Mouse (Mus musculus) bone marrow macrophage, adult 2 months (primary cell): Measurements from ENCODE around the gene Syt15. TPM values are rescaled to one million over a fixed set of nuclear protein-coding genes. Genes with fewer than 3 reads are reported as not detected.
"Not testable (repeated sequence)": the region's sequence is repeated elsewhere in the genome, so short reads cannot be mapped to it uniquely, and the experiment has no call there.

Experiments used
- H3K27ac ChIP-seq: 2 replicates; pipeline ENCODE4 v1.5.1; 2012; ENCODE audit warnings: low read depth, low read length; ENCODE audit not compliant: insufficient read depth
- H3K4me1 ChIP-seq: 2 replicates; pipeline ENCODE4 v1.6.1; 2012; ENCODE audit warnings: low read length; ENCODE audit not compliant: control insufficient read depth, insufficient read depth
- H3K4me3 ChIP-seq: 2 replicates; pipeline ENCODE4 v1.5.1; 2012; ENCODE audit warnings: mild to moderate bottlenecking, low read length, moderate library complexity; ENCODE audit not compliant: insufficient read depth
- CTCF ChIP-seq: IDR thresholded peaks from 2 replicates; pipeline ENCODE4 v1.5.1; 2012; ENCODE audit warnings: low read depth, mild to moderate bottlenecking, low read length, moderate library complexity
- POLR2A ChIP-seq: IDR thresholded peaks from 2 replicates; pipeline ENCODE4 v1.6.1; 2012; ENCODE audit warnings: mild to moderate bottlenecking, low read depth, low read length, borderline replicate concordance
- polyA plus RNA-seq: library from polyadenylated mRNA; stranded (reverse); fragments of >200 nt; gene quantifications from 2 replicates; pipeline ENCODE4 v1.2.4, GENCODE M21; 2012; ENCODE audit not compliant: missing spikeins, insufficient read depth, insufficient read length

Gene Syt15
- polyA plus RNA-seq, 1 experiment: not detected

GRCm38 (mm10) chr14:34240263-34240662 lies 20.9 kb downstream of the Syt15 start:
- TF ChIP-seq POLR2A (no peak), CTCF (no peak)
- no peak overlapping the region for H3K27ac ChIP-seq
- no peaks in the 10 kb centered on the region for H3K4me1 ChIP-seq
- H3K4me3 ChIP-seq: no peak overlapping the region

GRCm38 (mm10) chr14:34240676-34241075 lies 21.3 kb downstream of the Syt15 start:
- no peak for TF ChIP-seq POLR2A
- TF ChIP-seq CTCF: no peak
- H3K27ac ChIP-seq: no peak overlapping the region
- no peak overlapping the region for H3K4me3 ChIP-seq
- no peaks in the 10 kb centered on the region for H3K4me1 ChIP-seq

- TF ChIP-seq POLR2A (no peak), CTCF (no peak)
- Histone ChIP-seq H3K4me3 (no peak overlapping the region), H3K27ac (no peak overlapping the region), H3K4me1 (no peaks in the 10 kb centered on the region)
Observed at GRCm38 (mm10) chr14:34252470-34253145, 33.2 kb downstream of the Syt15 start.

GRCm38 (mm10) chr14:34253261-34253660 lies 33.9 kb downstream of the Syt15 start:
- TF ChIP-seq POLR2A: no peak
- no peak for TF ChIP-seq CTCF
- H3K27ac ChIP-seq: no peak overlapping the region
- H3K4me1 ChIP-seq: no peaks in the 10 kb centered on the region
- no peak overlapping the region for H3K4me3 ChIP-seq

GRCm38 (mm10) chr14:34258525-34258924 lies 39.1 kb downstream of the Syt15 start:
- not testable (repeated sequence) for H3K27ac ChIP-seq, H3K4me1 ChIP-seq, H3K4me3 ChIP-seq

- TF ChIP-seq POLR2A (no peak), CTCF (no peak)
- H3K4me3 ChIP-seq: no peak overlapping the region
- H3K27ac ChIP-seq: no peak overlapping the region
- H3K4me1 ChIP-seq: no peaks in the 10 kb centered on the region
Observed at GRCm38 (mm10) chr14:34268046-34268445, 48.7 kb downstream of the Syt15 start.

GRCm38 (mm10) chr14:34273280-34273679 lies 53.9 kb downstream of the Syt15 start:
- no peak overlapping the region for H3K27ac ChIP-seq
- no peaks in the 10 kb centered on the region for H3K4me1 ChIP-seq
- TF ChIP-seq CTCF (no peak), POLR2A (no peak)
- no peak overlapping the region for H3K4me3 ChIP-seq

- TF ChIP-seq POLR2A (no peak), CTCF (no peak)
- Histone ChIP-seq H3K4me3 (no peak overlapping the region), H3K27ac (no peak overlapping the region), H3K4me1 (no peaks in the 10 kb centered on the region)
Observed at GRCm38 (mm10) chr14:34274141-34274540, 54.7 kb downstream of the Syt15 start.

- Histone ChIP-seq H3K4me1 (no peaks in the 10 kb centered on the region), H3K4me3 (no peak overlapping the region), H3K27ac (no peak overlapping the region)
- TF ChIP-seq POLR2A: no peak
- no peak for TF ChIP-seq CTCF
Observed at GRCm38 (mm10) chr14:34275225-34275624, 55.8 kb downstream of the Syt15 start.

GRCm38 (mm10) chr14:34279726-34280125 lies 60.3 kb downstream of the Syt15 start:
- Histone ChIP-seq H3K4me3 (no peak overlapping the region), H3K4me1 (0 out of 2 replicates have a peak, but pooled peaks cover 3% of the 10 kb centered on the region)
- TF ChIP-seq POLR2A: no peak
- TF ChIP-seq CTCF: no peak

More at GRCm38 (mm10) chr14:34279726-34280125, 60.3 kb downstream of the Syt15 start:
- H3K27ac ChIP-seq: no peak overlapping the region

Other genes starting within 250 kb of the Syt15 start
- not detected in 2 replicates for gene Zfp488, start 240.8 kb upstream of the Syt15 start, polyA plus RNA-seq
- gene Gm30083, start 204.4 kb upstream of the Syt15 start, polyA plus RNA-seq: not detected in 2 replicates
- not detected in 2 replicates for gene Gm5460, start 202.8 kb upstream of the Syt15 start, polyA plus RNA-seq
- gene Antxrl, start 166.9 kb upstream of the Syt15 start, polyA plus RNA-seq: not detected in 2 replicates
- gene Anxa8, start 133.6 kb upstream of the Syt15 start, polyA plus RNA-seq: not detected in 2 replicates
- not detected in 2 replicates for gene A630023A22Rik, start 116.8 kb upstream of the Syt15 start, polyA plus RNA-seq
- gene Npy4r, start 67.1 kb upstream of the Syt15 start, polyA plus RNA-seq: not detected in 2 replicates
- not detected in 2 replicates for gene Gprin2, start 17.9 kb upstream of the Syt15 start, polyA plus RNA-seq
- gene Shld2, start 90.9 kb downstream of the Syt15 start, polyA plus RNA-seq: 5.0 and 7.1 TPM in 2 replicates
- 181 and 197 TPM in 2 replicates for gene Glud1, start 91.1 kb downstream of the Syt15 start, polyA plus RNA-seq
- gene Fam25c, start 135.8 kb downstream of the Syt15 start, polyA plus RNA-seq: not detected in 2 replicates
- not detected in 2 replicates for gene Sncg, start 155.2 kb downstream of the Syt15 start, polyA plus RNA-seq
- not detected in 2 replicates for gene Mmrn2, start 155.9 kb downstream of the Syt15 start, polyA plus RNA-seq